Mouse (Mus musculus): ENCODE data around the gene Rad9b. TPM values are rescaled to one million over a fixed set of nuclear protein-coding genes. Genes with fewer than 3 reads are reported as not detected.

Rad9b gene
- total RNA-seq, 4 experiments from 2014 or later, result 0.13 to 0.63 (median 0.42) TPM

- DNase-seq (ENCODE audit: low spot score in 2 of 2), result no peak
Measured at GRCm38 (mm10) chr5:122312942-122313684, 40.9 kb downstream of the Rad9b start.

- DNase-seq (ENCODE audit: low spot score in 2 of 2), result no peak
Measured at GRCm38 (mm10) chr5:122312346-122312745, 41.7 kb downstream of the Rad9b start.

- no peak for DNase-seq (ENCODE audit: low spot score in 2 of 2)
Measured at GRCm38 (mm10) chr5:122311692-122312091, 42.3 kb downstream of the Rad9b start.

- DNase-seq (ENCODE audit: low spot score in 2 of 2), result no peak
Measured at GRCm38 (mm10) chr5:122310699-122311098, 43.3 kb downstream of the Rad9b start.

- no peak for DNase-seq (ENCODE audit: low spot score in 2 of 2)
Measured at GRCm38 (mm10) chr5:122306536-122306935, 47.5 kb downstream of the Rad9b start.

GRCm38 (mm10) chr5:122305472-122305871 lies 48.6 kb downstream of the Rad9b start:
- DNase-seq (ENCODE audit: low spot score in 2 of 2), result no peak

GRCm38 (mm10) chr5:122304541-122304940 lies 49.5 kb downstream of the Rad9b start:
- no peak for DNase-seq (ENCODE audit: low spot score in 2 of 2)

- DNase-seq (ENCODE audit: low spot score in 2 of 2), result no peak
Measured at GRCm38 (mm10) chr5:122303937-122304336, 50.1 kb downstream of the Rad9b start.

- no peak for DNase-seq (ENCODE audit: low spot score in 2 of 2)
Measured at GRCm38 (mm10) chr5:122302810-122303745, 51.0 kb downstream of the Rad9b start.

GRCm38 (mm10) chr5:122300071-122300518 lies 53.9 kb downstream of the Rad9b start:
- no peak for DNase-seq (ENCODE audit: low spot score in 2 of 2)

GRCm38 (mm10) chr5:122295113-122295935 lies 58.7 kb downstream of the Rad9b start:
- DNase-seq (ENCODE audit: low spot score in 2 of 2), result no peak

- DNase-seq (ENCODE audit: low spot score in 2 of 2), result no peak
Measured at GRCm38 (mm10) chr5:122294219-122294735, 59.8 kb downstream of the Rad9b start.

- DNase-seq (ENCODE audit: low spot score in 2 of 2), result no peak
Measured at GRCm38 (mm10) chr5:122293131-122293530, 60.9 kb downstream of the Rad9b start.

GRCm38 (mm10) chr5:122291553-122292339 lies 62.3 kb downstream of the Rad9b start:
- DNase-seq (ENCODE audit: low spot score in 2 of 2), result no peak

GRCm38 (mm10) chr5:122291149-122291548 lies 62.9 kb downstream of the Rad9b start:
- no peak for DNase-seq (ENCODE audit: low spot score in 2 of 2)

GRCm38 (mm10) chr5:122288147-122288811 lies 65.8 kb downstream of the Rad9b start:
- DNase-seq (ENCODE audit: low spot score in 2 of 2), result no peak

- DNase-seq (ENCODE audit: low spot score in 2 of 2), result no peak
Measured at GRCm38 (mm10) chr5:122287026-122287425, 67.0 kb downstream of the Rad9b start.

GRCm38 (mm10) chr5:122286191-122286590 lies 67.8 kb downstream of the Rad9b start:
- no peak for DNase-seq (ENCODE audit: low spot score in 2 of 2)

GRCm38 (mm10) chr5:122285767-122286150 lies 68.3 kb downstream of the Rad9b start:
- DNase-seq (ENCODE audit: low spot score in 2 of 2), result no peak

Data from gastrocnemius, adult 8-10 months (tissue).